Mouse (Mus musculus): ENCODE measurements around the gene Trpm5. TPM values are rescaled to one million over a fixed set of nuclear protein-coding genes. Genes with fewer than 3 reads are reported as not detected.
A peak's percentile ranks its signal among the peaks of the same experiment; 100 is the strongest.

Trpm5 gene
- total and polyA plus RNA-seq, 3 experiments = 0.23 to 0.40 (median 0.24) TPM

- no peak for DNase-seq
These were observed 36.2 kb downstream of the Trpm5 start for GRCm38 (mm10) chr7:143058221-143058697.

GRCm38 (mm10) chr7:143057667-143058220 is 36.7 kb downstream of the Trpm5 start:
- DNase-seq = no peak

GRCm38 (mm10) chr7:143057023-143057422 is 37.4 kb downstream of the Trpm5 start:
- DNase-seq = no peak

- DNase-seq = no peak
These were observed 38.8 kb downstream of the Trpm5 start for GRCm38 (mm10) chr7:143055499-143056186.

GRCm38 (mm10) chr7:143055001-143055400 is 39.4 kb downstream of the Trpm5 start:
- DNase-seq = no peak

- no peak for DNase-seq
These were observed 39.9 kb downstream of the Trpm5 start for GRCm38 (mm10) chr7:143054612-143054965.

GRCm38 (mm10) chr7:143053961-143054611 is 40.4 kb downstream of the Trpm5 start:
- DNase-seq = no peak

GRCm38 (mm10) chr7:143053008-143053899 is 41.2 kb downstream of the Trpm5 start:
- peak; percentile 86 for DNase-seq

- peak; percentile 93 for DNase-seq
These were observed 41.8 kb downstream of the Trpm5 start, which contains the start of gene Cd81 for GRCm38 (mm10) chr7:143052626-143053007. Gene Cd81, plus strand, starts transcription at chr7:143052739.

- DNase-seq = no peak
These were observed 43.1 kb downstream of the Trpm5 start for GRCm38 (mm10) chr7:143051316-143051715.

- DNase-seq = peak; percentile 95
These were observed 44.3 kb downstream of the Trpm5 start for GRCm38 (mm10) chr7:143049841-143050816.

GRCm38 (mm10) chr7:143049331-143049730 is 45.1 kb downstream of the Trpm5 start:
- DNase-seq = peak; percentile 56

- DNase-seq = no peak
These were observed 48.1 kb downstream of the Trpm5 start for GRCm38 (mm10) chr7:143046358-143046757.

GRCm38 (mm10) chr7:143044826-143045206 is 49.6 kb downstream of the Trpm5 start:
- DNase-seq = no peak

- no peak for DNase-seq
These were observed 50.2 kb downstream of the Trpm5 start for GRCm38 (mm10) chr7:143044049-143044825.

- DNase-seq = peak; percentile 41
These were observed 51.5 kb downstream of the Trpm5 start for GRCm38 (mm10) chr7:143042897-143043300.

- peak; percentile 86 for DNase-seq
These were observed 52.4 kb downstream of the Trpm5 start for GRCm38 (mm10) chr7:143042089-143042488.

- no peak for DNase-seq
These were observed 53.2 kb downstream of the Trpm5 start for GRCm38 (mm10) chr7:143041138-143041822.

GRCm38 (mm10) chr7:143040561-143040960 is 53.9 kb downstream of the Trpm5 start:
- DNase-seq = no peak
